Mouse (Mus musculus) heart, postnatal 0 days (tissue): ENCODE data around the gene Hadha.

ENCODE experiments used
- CTCF ChIP-seq: IDR thresholded peaks from 2 replicates; pipeline ENCODE4 v1.5.1; 2016; ENCODE audit warnings: antibody characterized with exemption, control low read depth, low read depth
- EP300 ChIP-seq: IDR thresholded peaks from 2 replicates; pipeline ENCODE4 v1.6.1; 2016; ENCODE audit warnings: antibody characterized with exemption, low read depth

DNA sequence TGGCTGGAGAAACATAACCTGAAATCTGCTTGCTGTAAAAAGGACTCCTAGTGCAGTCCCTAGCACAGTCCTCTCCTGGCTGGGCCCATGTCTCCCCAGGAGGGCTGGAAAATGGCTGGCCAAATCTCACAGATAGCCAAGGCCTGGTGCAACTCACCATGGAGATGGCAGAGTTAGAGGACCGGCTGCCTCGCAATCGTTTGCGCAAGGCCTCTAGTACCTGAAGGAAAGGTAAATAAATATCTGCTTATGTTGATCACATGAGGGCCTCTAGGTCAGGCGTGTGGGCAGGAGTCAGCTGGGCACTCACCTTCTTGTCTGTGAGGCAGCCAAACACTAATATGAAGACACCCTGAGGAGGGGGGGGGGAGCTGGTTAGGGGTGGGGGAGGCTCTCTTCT, 40.4 kb upstream of the Hadha start:
- TF ChIP-seq CTCF = no peak
- no peak for TF ChIP-seq EP300
